Mouse (Mus musculus) limb, embryonic 14.5 days (tissue): ENCODE data around the gene Plekhj1. TPM values are rescaled to one million over a fixed set of nuclear protein-coding genes. Genes with fewer than 3 reads are reported as not detected.

ENCODE experiments used
- ATAC-seq: fragments of 200-750 bp; cut with Nextera tagmentation; 2 replicates; pipeline ENCODE4 v1.8.0; 2017; ENCODE audit warnings: low read depth, moderate number of reproducible peaks, moderate TSS enrichment; ENCODE audit not compliant: low FRiP score
- DNase-seq: peaks from one replicate; pipeline ENCODE4 v3.0.0-alpha.2; 2015; ENCODE audit warnings: low spot score
- H3K27ac ChIP-seq: fragments of 300-500 bp; sonication (generic); replicated peaks from 2 replicates; pipeline ENCODE4 v1.5.1; 2014; ENCODE audit warnings: low read depth, mild to moderate bottlenecking, low read length, moderate library complexity, mixed read lengths
- H3K27me3 ChIP-seq: fragments of 300-500 bp; sonication (generic); 2 replicates; pipeline ENCODE4 v1.6.1; 2014; ENCODE audit warnings: low read length, mixed read lengths; ENCODE audit not compliant: control insufficient read depth, insufficient read depth
- H3K36me3 ChIP-seq: fragments of 300-500 bp; sonication (generic); 2 replicates; pipeline ENCODE4 v1.6.1; 2014; ENCODE audit warnings: mild to moderate bottlenecking, low read length, moderate library complexity, mixed read lengths; ENCODE audit not compliant: control insufficient read depth, insufficient read depth
- H3K4me1 ChIP-seq: fragments of 300-500 bp; sonication (generic); 2 replicates; pipeline ENCODE4 v1.6.1; 2014; ENCODE audit warnings: antibody characterized with exemption, low read length, mixed read lengths; ENCODE audit not compliant: control insufficient read depth, insufficient read depth
- H3K4me2 ChIP-seq: fragments of 300-500 bp; sonication (generic); replicated peaks from 2 replicates; pipeline ENCODE4 v1.6.1; 2014; ENCODE audit warnings: low read depth, mild to moderate bottlenecking, low read length, moderate library complexity; ENCODE audit not compliant: severe bottlenecking
- H3K4me3 ChIP-seq: fragments of 300-500 bp; sonication (generic); replicated peaks from 2 replicates; pipeline ENCODE4 v1.5.1; 2014; ENCODE audit warnings: low read length
- H3K9ac ChIP-seq: fragments of 300-500 bp; sonication (generic); 2 replicates; pipeline ENCODE4 v1.6.1; 2014; ENCODE audit warnings: mild to moderate bottlenecking, low read depth, low read length, moderate library complexity; ENCODE audit not compliant: severe bottlenecking
- H3K9me3 ChIP-seq: fragments of 300-500 bp; sonication (generic); 2 replicates; pipeline ENCODE4 v1.6.1; 2016; ENCODE audit warnings: low read length; ENCODE audit not compliant: control insufficient read depth
- POLR2A ChIP-seq: fragments of 200-500 bp; IDR thresholded peaks from 2 replicates; pipeline ENCODE4 v1.8.0; 2012; ENCODE audit warnings: inconsistent platforms, mild to moderate bottlenecking, moderate library complexity, borderline replicate concordance; ENCODE audit not compliant: insufficient read depth, insufficient read length; ENCODE audit errors: extremely low read depth
- WGBS: fragments of 180-500 bp; shearing (Covaris S2); extraction: QIAGEN DNeasy Blood & Tissue Kit; methylation state at CpG from one replicate; pipeline ENCODE4 v1.1.7; 2014; 5-methylcytosine and 5-hydroxymethylcytosine counted together
- polyA plus RNA-seq, 2 experiments: library from polyadenylated mRNA; depleted of rRNA in 1 of 2; stranded (reverse) in 1 of 2; unstranded in 1 of 2; fragments of >200 nt; fragmentation: Nextera tagmentation in 1 of 2; extraction: Ambion mirVana in 1 of 2; gene quantifications; 2 replicates each; pipeline versions ENCODE4 v1.2.1 to v1.2.3; 2012 to 2014

Gene Plekhj1
- polyA plus RNA-seq, 2 experiments = 109 to 119 TPM

DNA sequence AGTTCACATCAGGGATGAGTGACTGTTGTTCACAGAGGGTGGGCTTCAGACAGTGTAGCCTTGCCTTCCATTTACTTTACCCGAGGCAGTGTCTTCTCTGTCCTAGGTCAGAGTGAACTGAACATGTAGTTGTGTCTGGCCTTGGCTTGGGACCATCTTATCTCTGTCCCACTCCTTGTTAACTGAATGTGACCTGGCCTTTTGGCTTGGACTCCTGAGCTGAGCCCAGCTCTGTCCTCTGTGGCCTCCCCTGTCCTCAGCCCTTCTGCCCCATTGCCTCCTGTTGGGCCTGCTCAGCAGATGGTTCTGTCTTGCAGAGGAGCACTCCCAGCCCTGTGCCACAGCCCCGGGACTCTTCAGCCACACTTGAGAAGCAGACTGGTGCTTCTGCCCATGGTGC, 10.9 kb downstream of the Plekhj1 start:
- no peak overlapping the region for H3K4me2 ChIP-seq
- ATAC-seq (no peak), DNase-seq (no peak)
- H3K27ac ChIP-seq = no peak overlapping the region
- WGBS = 82% methylated on average over 2 of the region's 2 CpGs
- H3K4me3 ChIP-seq = no peak overlapping the region
- H3K36me3 ChIP-seq = peaks cover 98% of the 10 kb centered on the region
- no peaks in the 10 kb centered on the region for H3K4me1 ChIP-seq
- no peak overlapping the region for H3K9ac ChIP-seq
- H3K9me3 ChIP-seq = no peaks in the 10 kb centered on the region
- no peak for TF ChIP-seq POLR2A
- H3K27me3 ChIP-seq = no peaks in the 10 kb centered on the region

- H3K27ac ChIP-seq = no peak overlapping the region
- H3K9me3 ChIP-seq = no peaks in the 10 kb centered on the region
- peaks cover 99% of the 10 kb centered on the region for H3K36me3 ChIP-seq
- no peak overlapping the region for H3K4me2 ChIP-seq
- DNase-seq (no peak), ATAC-seq (no peak)
- no peak for TF ChIP-seq POLR2A
- no peak overlapping the region for H3K9ac ChIP-seq
- no peak overlapping the region for H3K4me3 ChIP-seq
- WGBS = 94% methylated on average over 11 of the region's 11 CpGs
- H3K4me1 ChIP-seq = no peaks in the 10 kb centered on the region
- no peaks in the 10 kb centered on the region for H3K27me3 ChIP-seq
Observed at GRCm38 (mm10) chr10:80785963-80786362, 12.5 kb downstream of the Plekhj1 start.

- H3K4me2 ChIP-seq = no peak overlapping the region
- peaks cover 99% of the 10 kb centered on the region for H3K36me3 ChIP-seq
- H3K9me3 ChIP-seq = no peaks in the 10 kb centered on the region
- no peak for ATAC-seq
- H3K27me3 ChIP-seq = no peaks in the 10 kb centered on the region
- no peak overlapping the region for H3K4me3 ChIP-seq
- DNase-seq = no peak
- WGBS = 94% methylated on average over 12 of the region's 12 CpGs
- no peak for TF ChIP-seq POLR2A
- no peaks in the 10 kb centered on the region for H3K4me1 ChIP-seq
- no peak overlapping the region for H3K27ac ChIP-seq
- H3K9ac ChIP-seq = no peak overlapping the region
Observed at GRCm38 (mm10) chr10:80784871-80785270, 13.6 kb downstream of the Plekhj1 start.

GRCm38 (mm10) chr10:80784302-80784701, 14.1 kb downstream of the Plekhj1 start:
- Histone ChIP-seq H3K4me3 (no peak overlapping the region), H3K4me2 (no peak overlapping the region), H3K9ac (no peak overlapping the region), H3K27me3 (no peaks in the 10 kb centered on the region), H3K4me1 (no peaks in the 10 kb centered on the region), H3K36me3 (peaks cover 100% of the 10 kb centered on the region), H3K27ac (no peak overlapping the region), H3K9me3 (no peaks in the 10 kb centered on the region)
- DNase-seq (no peak), ATAC-seq (no peak)
- no peak for TF ChIP-seq POLR2A
- WGBS = 97% methylated on average over 2 of the region's 2 CpGs

DNA sequence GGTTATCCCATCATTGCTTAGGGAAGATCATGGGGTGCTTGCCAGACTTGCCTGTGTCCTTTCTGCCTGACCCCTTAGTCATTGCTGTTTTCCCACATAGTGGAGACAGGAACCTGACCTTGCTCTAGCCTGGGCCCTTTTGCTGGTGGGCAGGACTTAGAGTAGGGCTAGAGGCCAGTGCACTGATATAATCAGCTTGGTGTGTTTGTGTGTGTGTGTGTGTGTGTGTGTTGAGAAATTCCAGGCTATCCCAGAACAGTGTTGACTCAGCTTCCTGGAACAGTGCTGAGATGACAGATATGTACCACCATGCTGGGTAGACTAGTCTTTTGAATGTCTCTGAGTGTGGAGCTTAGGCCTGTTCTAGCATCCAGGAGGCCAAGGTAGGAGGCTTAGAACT, 18.9 kb downstream of the Plekhj1 start:
- no peak overlapping the region for H3K4me2 ChIP-seq
- ATAC-seq (no peak), DNase-seq (no peak)
- TF ChIP-seq POLR2A = no peak
- H3K27ac ChIP-seq = no peak overlapping the region
- H3K4me1 ChIP-seq = no peaks in the 10 kb centered on the region
- peaks cover 98% of the 10 kb centered on the region for H3K36me3 ChIP-seq
- H3K9ac ChIP-seq = no peak overlapping the region
- H3K4me3 ChIP-seq = no peak overlapping the region
- H3K9me3 ChIP-seq = no peaks in the 10 kb centered on the region
- H3K27me3 ChIP-seq = no peaks in the 10 kb centered on the region

- TF ChIP-seq POLR2A = no peak
- peaks cover 97% of the 10 kb centered on the region for H3K36me3 ChIP-seq
Observed at GRCm38 (mm10) chr10:80777123-80777522, 21.3 kb downstream of the Plekhj1 start.

More at GRCm38 (mm10) chr10:80777123-80777522, 21.3 kb downstream of the Plekhj1 start:
- Histone ChIP-seq H3K27me3 (no peaks in the 10 kb centered on the region), H3K9me3 (no peaks in the 10 kb centered on the region), H3K4me1 (peaks cover 4% of the 10 kb centered on the region; the same call in 1 of the 2 replicates), H3K4me3 (no peak overlapping the region), H3K27ac (no peak overlapping the region), H3K4me2 (no peak overlapping the region), H3K9ac (no peak overlapping the region)
- ATAC-seq = no peak
- 97% methylated on average over 5 of the region's 5 CpGs for WGBS
- DNase-seq = no peak
